Mouse (Mus musculus) left cerebral cortex, adult 11 months (tissue): Measurements from ENCODE around the gene Ino80.

ENCODE experiments used
- DNase-seq: peaks from one replicate; pipeline ENCODE4 v3.0.0; 2022; ENCODE audit warnings: low spot score

Ino80 gene

DNA sequence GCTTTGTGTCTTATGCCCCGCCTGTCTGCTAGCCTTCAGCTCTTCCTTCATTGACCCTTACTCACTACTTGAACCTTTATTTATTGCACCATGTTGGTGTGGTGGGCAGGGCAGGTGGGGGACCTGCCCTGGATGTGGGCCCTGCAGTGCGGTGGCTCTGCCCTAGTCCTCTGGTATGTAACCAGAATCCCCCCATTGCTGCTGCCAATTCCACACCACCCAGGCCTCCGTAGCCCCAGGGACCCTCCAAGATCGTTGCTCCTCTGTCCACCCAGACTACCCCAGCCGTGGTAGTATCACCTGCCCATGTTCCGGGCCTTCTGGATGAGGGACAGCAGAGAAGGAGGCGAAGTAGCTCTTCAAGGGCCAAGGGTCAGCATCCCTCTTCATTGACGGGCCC lies 123.8 kb downstream of the Ino80 start:
- DNase-seq: no peak

DNA sequence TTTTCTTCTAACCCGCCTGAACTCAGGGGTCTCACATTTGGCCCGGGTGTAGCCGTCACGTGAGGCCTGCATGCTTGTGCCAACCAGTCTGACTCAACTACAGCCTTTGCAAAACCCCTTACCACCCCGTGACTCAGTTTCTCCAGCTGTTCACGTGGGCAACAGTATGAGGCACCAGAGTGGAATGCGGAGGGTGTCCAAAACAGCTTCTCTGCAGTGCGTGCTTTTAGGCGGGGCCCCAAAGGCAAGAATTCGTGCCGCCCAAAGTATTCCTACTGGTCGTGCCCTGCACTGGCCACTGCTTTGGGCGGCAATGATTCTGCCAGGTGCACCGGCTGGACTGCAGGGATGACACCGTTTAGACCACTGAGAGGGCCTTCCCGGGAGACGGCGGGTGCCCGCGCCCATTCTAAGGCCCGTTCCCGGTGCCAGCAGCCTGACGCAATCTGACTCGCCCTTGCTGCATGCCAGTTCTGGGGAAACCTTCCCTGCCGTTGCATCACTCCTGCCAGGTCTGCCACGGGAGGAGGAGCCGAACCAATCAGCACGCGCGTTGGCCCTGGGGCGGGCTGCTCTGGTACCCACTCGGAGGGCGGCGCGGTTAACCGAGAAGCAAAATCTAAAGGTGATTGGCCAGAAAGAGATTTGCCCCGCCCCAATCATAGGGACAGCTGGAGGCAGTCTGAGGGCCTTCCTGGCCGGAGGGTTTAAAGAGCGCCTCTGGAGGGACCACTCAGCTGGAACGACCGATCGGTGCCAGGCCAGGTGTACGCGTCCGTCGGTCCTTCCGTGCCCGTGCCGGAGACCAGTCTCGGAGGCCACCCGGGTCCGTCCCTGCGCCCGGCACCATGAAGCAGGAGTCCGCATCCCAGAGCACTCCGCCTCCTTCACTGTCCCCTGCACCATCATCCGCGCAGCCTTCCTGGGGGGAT lies 126.7 kb downstream of the Ino80 start, which contains the start of gene Chac1:
Gene Chac1, plus strand, starts transcription at position 675 of the 932 bp plus-strand sequence.
- DNase-seq: peak; percentile 93

DNA sequence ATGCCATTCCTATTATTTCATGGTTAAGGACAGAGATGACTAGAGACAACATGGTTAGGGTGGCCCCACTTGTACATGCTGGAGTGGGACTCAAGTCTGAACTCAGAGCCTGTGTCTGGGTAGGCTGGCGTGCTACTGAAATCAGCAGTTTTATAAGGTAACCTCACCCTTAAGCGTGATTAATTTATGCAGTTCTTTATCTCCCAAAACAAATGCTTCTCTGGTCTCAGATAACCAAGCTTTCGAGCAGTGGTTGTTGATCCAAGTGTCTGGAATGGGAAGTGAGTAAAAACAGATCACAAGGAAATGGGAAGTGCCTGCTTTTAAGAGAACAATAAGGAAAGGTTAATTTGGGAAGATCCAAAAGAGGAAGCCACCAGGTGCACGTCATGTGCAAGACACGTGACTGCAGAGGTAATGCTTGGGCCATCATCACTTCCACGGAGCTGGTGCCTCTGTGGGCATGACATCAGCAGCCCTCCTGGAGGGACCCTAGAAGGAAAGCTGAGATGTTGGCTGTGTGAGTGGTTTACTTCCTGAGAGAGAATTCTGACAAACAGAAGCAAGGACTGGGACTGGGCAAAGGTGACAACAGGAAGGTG lies 132.8 kb downstream of the Ino80 start:
- DNase-seq: no peak

DNA sequence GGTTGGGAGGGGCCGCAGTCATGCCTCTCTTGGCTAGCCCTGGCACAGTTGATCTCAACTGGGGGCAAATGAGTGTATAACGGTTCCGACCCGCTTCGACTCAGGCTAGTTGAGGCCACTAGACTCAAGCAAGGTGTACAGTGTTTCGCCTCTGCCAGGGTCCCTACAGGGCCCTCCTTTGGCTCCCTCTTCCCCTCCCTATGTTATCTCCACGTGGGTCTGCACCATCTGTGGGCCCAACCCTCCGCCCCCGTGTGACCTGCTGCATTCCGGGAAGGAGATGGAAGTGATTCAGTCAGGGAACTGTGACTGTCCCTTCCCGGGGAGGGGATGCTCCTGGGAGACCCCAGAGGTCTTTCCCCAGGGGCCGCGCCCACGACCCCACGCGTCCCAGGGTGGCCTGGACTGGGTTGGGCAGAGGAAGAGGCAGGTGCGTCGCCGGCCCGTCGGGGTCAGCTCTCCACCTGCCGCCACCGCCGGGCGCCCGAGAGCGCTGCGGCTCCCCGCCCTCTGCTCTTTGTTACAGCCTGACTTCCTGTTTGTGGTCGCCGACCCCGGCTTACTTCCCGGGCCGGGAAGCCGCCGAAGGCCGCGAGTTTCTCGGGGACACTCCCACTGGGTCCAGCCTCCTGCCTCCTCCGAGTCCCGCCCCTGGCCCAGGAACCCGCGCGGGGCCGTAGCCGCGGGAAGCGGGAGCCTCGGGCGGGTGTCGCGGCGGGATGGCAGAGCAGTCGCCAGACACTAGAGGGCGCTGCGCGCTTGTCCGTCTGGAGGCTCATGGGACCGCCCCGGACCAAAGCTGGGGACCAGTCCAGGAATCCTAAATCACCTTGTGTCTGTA lies 139.8 kb downstream of the Ino80 start:
- DNase-seq: peak; percentile 61

GRCm38 (mm10) chr2:119336470-119336869 lies 141.0 kb downstream of the Ino80 start:
- DNase-seq: no peak

DNA sequence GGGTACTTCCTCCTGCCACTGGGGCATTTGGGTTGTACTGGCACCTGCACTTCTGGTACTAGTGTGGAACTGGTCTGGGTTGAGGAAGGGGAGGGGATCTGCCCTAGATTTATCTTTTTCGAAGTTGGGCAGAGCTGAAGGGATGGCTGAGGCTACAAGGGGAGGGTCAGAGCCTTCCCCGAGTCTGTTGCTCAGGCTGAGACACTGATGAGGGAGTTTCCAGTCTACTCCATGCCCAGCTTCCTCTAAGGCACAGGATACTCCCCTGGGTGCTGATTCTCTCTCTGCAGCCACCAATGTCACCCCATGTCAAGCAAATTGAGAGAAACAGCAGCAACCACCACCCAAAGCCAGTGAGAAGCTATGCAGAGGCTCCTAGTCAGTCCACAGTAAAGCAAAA lies 141.5 kb downstream of the Ino80 start:
- DNase-seq: no peak

DNA sequence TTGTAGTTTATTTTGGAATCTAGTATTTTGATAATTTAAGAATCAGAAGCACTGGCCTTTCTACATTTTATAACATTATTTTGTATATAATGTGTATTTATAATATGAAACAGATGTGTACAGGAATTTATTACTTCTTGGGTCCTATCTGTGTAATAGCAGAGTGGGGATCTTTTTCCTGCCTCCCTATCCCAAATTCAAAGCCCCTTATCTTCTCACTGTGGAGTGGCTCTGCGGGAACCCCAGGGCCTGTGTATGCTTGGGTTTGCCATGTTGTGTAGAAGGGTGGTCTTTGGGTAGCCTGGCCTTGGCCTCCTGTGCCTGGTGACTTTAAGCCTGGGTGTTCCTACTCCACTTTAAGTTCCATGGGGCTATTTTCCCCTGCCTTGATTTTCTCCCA lies 142.0 kb downstream of the Ino80 start:
- DNase-seq: no peak

- DNase-seq: no peak
Measured at GRCm38 (mm10) chr2:119334964-119335525, 142.4 kb downstream of the Ino80 start.

DNA sequence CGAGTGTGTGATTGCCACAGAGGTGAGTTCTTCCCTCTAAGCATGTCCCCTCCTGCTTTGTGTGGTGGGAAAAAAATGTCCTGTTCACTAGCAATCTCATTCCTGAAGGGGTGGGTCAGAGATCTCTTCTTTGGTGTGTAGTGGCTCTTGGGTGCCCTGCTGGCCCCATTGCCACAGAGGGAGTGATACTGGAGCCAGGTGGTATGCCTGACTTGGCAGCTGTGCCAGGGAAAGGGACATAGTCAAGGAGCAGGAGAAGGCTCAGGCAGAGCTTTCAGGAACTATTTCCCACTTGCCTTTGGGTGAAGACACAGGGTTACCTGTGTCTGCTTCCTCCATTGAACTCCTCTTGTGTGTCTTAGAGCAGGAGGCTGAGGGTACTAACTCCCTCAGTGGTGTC lies 143.4 kb downstream of the Ino80 start:
- DNase-seq: no peak

GRCm38 (mm10) chr2:119332177-119332661 lies 145.3 kb downstream of the Ino80 start:
- DNase-seq: no peak

GRCm38 (mm10) chr2:119330795-119331194 lies 146.7 kb downstream of the Ino80 start:
- DNase-seq: no peak

DNA sequence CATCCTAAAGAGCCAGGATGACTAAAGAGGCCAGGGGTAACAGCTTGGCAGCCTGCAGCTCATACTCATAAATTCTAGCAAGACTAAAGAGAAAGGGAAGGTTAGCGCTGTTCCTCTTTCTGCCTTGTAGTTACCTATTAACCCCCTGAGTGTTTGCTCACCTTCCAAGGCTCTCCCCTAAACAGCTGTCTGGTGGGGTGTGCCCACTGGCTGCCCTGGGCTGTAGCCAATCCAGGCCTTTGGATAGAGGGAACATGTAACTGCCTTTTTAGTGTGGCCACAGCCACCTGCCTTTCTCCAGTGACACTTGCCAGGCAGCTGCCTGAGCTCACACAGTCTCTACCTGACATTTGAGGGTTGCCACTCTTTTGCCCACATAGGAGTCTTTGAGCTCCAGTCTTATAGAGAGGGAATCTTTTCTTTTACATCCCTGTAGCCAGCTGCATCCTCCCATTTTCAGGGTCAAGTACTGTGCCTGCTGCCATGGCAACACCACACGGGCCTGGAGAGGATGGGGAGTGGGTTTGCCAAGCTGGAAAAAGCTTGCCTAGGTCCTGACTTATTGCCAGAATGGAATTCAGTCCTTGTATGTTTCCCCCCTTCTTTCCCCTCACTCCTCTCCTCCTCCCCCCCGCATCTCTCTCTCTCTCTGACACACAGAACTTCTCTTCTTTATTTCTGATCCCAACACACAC lies 148.2 kb downstream of the Ino80 start:
- DNase-seq: no peak

GRCm38 (mm10) chr2:119328546-119328945 lies 148.9 kb downstream of the Ino80 start:
- no peak for DNase-seq

- DNase-seq: no peak
Measured at GRCm38 (mm10) chr2:119327942-119328526, 149.5 kb downstream of the Ino80 start.

DNA sequence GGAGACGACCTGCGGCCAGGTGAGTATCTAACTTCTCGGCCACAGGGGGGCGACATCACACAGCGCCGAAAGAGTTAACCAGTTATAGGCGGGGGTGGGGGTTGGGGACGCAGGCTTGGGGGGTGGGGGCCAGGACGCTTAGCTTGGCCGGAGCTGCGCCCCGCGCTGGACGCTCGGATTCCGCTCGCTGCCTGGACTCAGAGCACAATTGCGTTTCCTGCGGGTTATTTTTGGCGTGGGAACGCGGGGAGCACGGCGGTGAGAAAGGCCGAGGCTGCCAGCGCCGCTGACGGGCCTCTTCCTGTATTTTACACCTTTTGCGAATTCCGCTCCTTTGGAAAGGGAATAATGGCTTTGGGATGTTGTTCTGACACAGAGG lies 150.4 kb downstream of the Ino80 start:
- DNase-seq: no peak

- DNase-seq: no peak
Measured at GRCm38 (mm10) chr2:119326161-119327101, 151.1 kb downstream of the Ino80 start.

DNA sequence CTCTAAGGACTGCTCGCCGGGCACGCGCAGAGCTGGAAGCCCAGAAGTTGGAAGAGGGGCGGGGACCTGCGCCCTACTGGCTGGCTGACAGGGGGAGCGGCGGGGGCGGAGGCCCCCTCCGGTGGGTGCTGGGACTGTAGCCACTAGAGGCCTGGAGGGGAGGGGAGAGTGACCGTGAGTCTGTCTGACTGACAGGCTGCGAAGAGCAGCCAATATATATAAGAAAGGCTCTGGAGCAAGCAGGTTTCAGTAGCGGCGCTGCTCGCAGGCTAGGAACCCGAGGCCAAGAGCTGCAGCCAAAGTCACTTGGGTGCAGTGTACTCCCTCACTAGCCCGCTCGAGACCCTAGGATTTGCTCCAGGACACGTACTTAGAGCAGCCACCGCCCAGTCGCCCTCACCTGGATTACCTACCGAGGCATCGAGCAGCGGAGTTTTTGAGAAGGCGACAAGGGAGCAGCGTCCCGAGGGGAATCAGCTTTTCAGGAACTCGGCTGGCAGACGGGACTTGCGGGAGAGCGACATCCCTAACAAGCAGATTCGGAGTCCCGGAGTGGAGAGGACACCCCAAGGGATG lies 151.8 kb downstream of the Ino80 start, which contains the start of gene Dll4:
Gene Dll4, plus strand, starts transcription at position 217 of the 576 bp plus-strand sequence.
- DNase-seq: no peak

DNA sequence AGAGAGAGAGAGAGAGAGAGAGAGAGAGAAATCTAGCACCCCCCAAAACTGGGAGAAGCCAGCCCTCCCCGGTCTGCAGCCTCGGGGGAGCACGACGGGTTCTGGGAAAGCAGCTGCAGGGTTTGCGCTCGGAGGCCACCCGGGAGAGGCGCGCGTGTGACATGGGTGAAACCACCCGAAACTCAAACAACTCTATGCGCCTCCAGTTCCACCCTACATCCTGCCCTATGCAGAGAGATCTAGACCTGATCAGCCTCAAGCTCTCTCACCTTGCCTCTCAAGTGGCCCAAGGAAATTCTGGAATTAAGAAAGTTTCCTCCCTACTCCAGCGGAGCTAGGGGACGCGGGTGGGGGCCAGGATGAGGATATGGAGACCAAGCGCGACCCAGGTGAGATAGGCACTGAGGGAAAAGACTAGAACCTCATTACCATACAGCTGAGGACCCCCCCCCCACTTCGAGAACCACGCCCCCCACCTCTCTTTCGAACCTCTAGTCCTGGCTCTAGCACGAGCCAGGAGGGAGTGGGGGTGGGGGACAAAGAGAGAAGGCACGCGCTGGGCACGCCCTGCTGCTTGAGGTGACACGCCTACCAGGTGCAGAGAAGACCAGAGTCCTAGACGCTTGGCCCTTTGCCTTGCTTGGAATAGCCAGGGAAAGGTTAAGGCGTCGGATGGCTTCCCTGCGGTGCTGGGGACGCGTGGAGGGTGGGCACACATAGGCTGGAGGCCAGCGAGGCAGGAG lies 152.7 kb downstream of the Ino80 start:
- no peak for DNase-seq
